Mouse (Mus musculus) bone marrow macrophage, adult 2 months (primary cell): ENCODE data around the gene Olfr308.
"Not testable (repeated sequence)": the region's sequence is repeated elsewhere in the genome, so short reads cannot be mapped to it uniquely, and the experiment has no call there.

Experiments used
- CTCF ChIP-seq: IDR thresholded peaks from 2 replicates; pipeline ENCODE4 v1.5.1; 2012; ENCODE audit warnings: low read depth, mild to moderate bottlenecking, low read length, moderate library complexity
- POLR2A ChIP-seq: IDR thresholded peaks from 2 replicates; pipeline ENCODE4 v1.6.1; 2012; ENCODE audit warnings: mild to moderate bottlenecking, low read depth, low read length, borderline replicate concordance

- not testable (repeated sequence) for TF ChIP-seq CTCF, POLR2A
Measured at GRCm38 (mm10) chr7:86346296-86346695, 20.9 kb upstream of the Olfr308 start.
